Mouse (Mus musculus) CD8-positive naive resting alpha-beta T cell, adult 57 days (primary cell): ENCODE data around the gene Hist1h4i. TPM values are rescaled to one million over a fixed set of nuclear protein-coding genes. Genes with fewer than 3 reads are reported as not detected.

Experiments
- total RNA-seq: library from RNA; stranded (reverse); gene quantifications from one replicate; pipeline ENCODE4 v1.2.4, GENCODE M21; 2023

Hist1h4i gene
- 83.9 TPM for total RNA-seq

DNA sequence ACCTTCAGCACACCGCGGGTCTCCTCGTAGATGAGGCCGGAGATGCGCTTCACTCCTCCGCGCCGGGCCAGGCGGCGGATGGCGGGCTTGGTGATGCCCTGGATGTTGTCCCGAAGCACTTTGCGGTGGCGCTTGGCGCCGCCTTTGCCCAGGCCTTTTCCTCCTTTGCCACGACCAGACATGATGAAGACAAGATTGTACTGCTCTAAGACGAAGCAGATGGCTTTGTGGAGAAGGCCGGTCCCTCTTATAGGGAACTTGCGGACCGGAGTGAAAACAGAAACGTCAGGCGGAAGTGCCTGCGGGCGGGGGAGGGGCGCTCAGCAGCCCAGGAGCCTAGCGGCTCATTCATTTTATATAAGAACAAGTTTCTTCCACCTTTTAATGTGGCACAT, at the start of gene Hist1h4i:
TSS of gene Hist1h4i (minus strand) at position 221 of the 395 bp plus-strand sequence.

DNA sequence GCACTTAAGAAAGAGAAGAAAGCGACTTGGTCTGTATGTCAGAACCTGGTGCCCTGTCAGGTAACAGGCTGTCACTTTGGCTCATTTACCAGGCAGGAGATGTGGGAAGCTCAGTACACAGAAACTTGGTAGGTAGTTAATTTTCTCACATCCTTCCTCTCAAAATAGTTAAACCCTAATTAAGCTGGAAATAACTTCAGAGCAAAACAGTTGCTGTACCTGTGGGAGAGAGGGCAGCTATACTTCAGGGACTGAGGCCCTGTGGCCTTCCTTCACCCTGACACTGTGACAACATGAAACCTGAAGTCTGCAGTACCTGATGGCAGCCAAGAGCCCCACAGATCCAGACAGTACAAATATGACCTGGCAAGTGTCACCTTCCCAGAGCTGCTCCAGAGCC, 43.0 kb upstream of the Hist1h4i start, which contains the start of gene Vmn1r188:
TSS of gene Vmn1r188 (plus strand) at position 301 of the 400 bp plus-strand sequence.

DNA sequence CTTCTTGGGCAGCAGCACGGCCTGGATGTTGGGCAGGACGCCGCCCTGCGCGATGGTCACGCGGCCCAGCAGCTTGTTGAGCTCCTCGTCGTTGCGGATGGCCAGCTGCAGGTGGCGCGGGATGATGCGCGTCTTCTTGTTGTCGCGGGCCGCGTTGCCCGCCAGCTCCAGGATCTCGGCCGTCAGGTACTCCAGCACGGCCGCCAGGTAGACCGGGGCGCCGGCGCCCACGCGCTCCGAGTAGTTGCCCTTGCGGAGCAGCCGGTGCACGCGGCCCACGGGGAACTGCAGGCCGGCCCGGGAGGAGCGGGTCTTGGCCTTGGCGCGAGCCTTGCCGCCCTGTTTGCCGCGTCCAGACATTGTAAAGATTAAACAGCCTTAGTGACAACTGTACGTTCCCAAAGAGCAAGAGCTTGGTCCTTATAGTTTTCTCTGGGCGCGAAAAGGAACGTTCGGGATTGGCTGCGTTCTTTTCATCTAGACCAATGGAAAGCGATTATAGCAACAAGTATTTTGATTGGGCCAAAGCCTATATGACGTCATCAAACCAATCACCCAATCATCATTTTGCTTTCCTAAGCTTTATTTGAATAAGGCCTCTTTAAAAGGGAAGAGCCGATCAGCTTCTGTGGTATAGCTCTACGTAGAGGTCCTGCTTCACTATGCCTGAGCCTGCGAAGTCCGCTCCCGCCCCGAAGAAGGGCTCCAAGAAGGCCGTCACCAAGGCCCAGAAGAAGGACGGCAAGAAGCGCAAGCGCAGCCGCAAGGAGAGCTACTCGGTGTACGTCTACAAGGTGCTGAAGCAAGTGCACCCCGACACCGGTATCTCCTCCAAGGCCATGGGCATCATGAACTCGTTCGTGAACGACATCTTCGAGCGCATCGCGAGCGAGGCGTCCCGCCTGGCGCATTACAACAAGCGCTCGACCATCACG, 1.7 kb upstream of the Hist1h4i start, which contains the start of the genes Hist1h2ag and Hist1h2bj:
TSS of gene Hist1h2ag (minus strand) at position 377 of the 935 bp plus-strand sequence.
TSS of gene Hist1h2bj (plus strand) at position 647 of the 935 bp plus-strand sequence.

DNA sequence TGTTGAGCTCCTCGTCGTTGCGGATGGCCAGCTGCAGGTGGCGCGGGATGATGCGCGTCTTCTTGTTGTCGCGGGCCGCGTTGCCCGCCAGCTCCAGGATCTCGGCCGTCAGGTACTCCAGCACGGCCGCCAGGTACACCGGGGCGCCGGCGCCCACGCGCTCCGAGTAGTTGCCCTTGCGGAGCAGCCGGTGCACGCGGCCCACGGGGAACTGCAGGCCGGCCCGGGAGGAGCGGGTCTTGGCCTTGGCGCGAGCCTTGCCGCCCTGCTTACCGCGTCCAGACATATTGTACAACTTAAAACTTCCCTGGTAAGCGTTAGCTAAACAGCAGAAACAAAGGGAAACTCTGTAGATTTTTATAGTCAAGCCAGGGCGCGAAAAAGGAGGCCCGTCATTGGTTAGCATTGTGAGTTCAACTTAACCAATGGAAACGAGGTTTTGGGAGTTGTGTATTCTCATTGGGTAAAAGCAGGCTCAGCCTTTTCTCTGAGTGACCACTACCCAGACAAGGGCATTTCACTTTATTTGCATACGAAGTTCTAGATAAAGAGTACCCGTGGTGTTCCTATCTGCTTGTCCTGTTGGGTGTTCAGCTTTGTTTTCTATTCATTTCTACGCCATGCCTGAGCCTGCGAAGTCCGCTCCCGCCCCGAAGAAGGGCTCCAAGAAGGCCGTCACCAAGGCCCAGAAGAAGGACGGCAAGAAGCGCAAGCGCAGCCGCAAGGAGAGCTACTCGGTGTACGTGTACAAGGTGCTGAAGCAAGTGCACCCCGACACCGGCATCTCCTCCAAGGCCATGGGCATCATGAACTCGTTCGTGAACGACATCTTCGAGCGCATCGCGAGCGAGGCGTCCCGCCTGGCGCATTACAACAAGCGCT, 5.7 kb downstream of the Hist1h4i start, which contains the start of the genes Hist1h2ah and Hist1h2bk:
TSS of gene Hist1h2ah (minus strand) at position 302 of the 882 bp plus-strand sequence.
TSS of gene Hist1h2bk (plus strand) at position 604 of the 882 bp plus-strand sequence.

DNA sequence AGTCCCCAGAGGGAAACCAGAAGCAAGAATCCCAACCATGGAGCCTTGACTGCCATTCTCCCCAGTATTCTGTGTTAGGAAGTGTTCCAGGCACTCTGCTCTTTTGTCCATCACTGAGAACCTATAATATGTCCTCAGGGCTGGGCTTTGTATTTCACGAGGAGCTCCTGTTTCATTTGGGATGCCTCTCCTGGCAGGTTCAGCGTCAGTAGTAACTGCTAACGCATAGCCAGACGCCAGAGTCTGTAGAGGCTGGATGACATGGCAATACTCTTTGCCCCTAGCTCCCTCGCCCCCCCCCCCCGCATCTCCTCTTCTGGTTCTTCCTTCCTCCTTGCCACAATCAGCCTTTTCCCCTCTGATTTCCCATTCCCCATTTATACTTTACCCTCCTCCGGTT, 31.5 kb downstream of the Hist1h4i start, which contains the start of gene Prss16:
TSS of gene Prss16 (minus strand) at position 101 of the 400 bp plus-strand sequence.

Other genes starting within 250 kb of the Hist1h4i start
- gene Hist1h2bq, start 231.2 kb downstream of the Hist1h4i start, total RNA-seq, result 74.5 TPM
- 58.9 TPM for gene Hist1h2ao, start 230.9 kb downstream of the Hist1h4i start, total RNA-seq
- gene Hist1h4m, start 229.6 kb downstream of the Hist1h4i start, total RNA-seq, result 281 TPM
- gene Hist1h4n, start 209.2 kb downstream of the Hist1h4i start, total RNA-seq, result 118 TPM
- 61.6 TPM for gene Hist1h2ap, start 207.9 kb downstream of the Hist1h4i start, total RNA-seq
- gene Hist1h2br, start 207.6 kb downstream of the Hist1h4i start, total RNA-seq, result 74.1 TPM
- 0.67 TPM for gene Zfp184, start 96.3 kb downstream of the Hist1h4i start, total RNA-seq
- gene Pom121l2, start 60.2 kb downstream of the Hist1h4i start, total RNA-seq, result not detected
- gene Prss16, start 31.6 kb downstream of the Hist1h4i start, total RNA-seq, result 0.28 TPM
- 27.1 TPM for gene Hist1h2ah, start 5.8 kb downstream of the Hist1h4i start, total RNA-seq
- gene Hist1h2bk, start 5.5 kb downstream of the Hist1h4i start, total RNA-seq, result 16.4 TPM
- gene Hist1h2ag, start 1.6 kb upstream of the Hist1h4i start, total RNA-seq, result 11.8 TPM
- 14.2 TPM for gene Hist1h2bj, start 1.9 kb upstream of the Hist1h4i start, total RNA-seq
- gene Vmn1r188, start 43.1 kb upstream of the Hist1h4i start, total RNA-seq, result not detected
- not detected for gene Vmn1r189, start 64.5 kb upstream of the Hist1h4i start, total RNA-seq
- not detected for gene Vmn1r191, start 142.6 kb upstream of the Hist1h4i start, total RNA-seq
- gene Vmn1r192, start 149.8 kb upstream of the Hist1h4i start, total RNA-seq, result not detected
- not detected for gene Vmn1r193, start 181.8 kb upstream of the Hist1h4i start, total RNA-seq
- gene Vmn1r194, start 202.9 kb upstream of the Hist1h4i start, total RNA-seq, result not detected
- not detected for gene Vmn1r195, start 229.2 kb upstream of the Hist1h4i start, total RNA-seq
- gene Vmn1r196, start 248.6 kb upstream of the Hist1h4i start, total RNA-seq, result not detected